Mouse (Mus musculus) midbrain, embryonic 12.5 days (tissue): ENCODE measurements around the gene Atf7ip. TPM values are rescaled to one million over a fixed set of nuclear protein-coding genes. Genes with fewer than 3 reads are reported as not detected.

Source experiments
- ATAC-seq: fragments of 200-750 bp; cut with Nextera tagmentation; 2 replicates; pipeline ENCODE4 v1.8.0; 2017; ENCODE audit warnings: low read depth, moderate TSS enrichment, moderate library complexity; ENCODE audit not compliant: low FRiP score
- H3K27ac ChIP-seq: fragments of 300-500 bp; sonication (generic); replicated peaks from 2 replicates; pipeline ENCODE4 v1.5.1; 2016; ENCODE audit warnings: mild to moderate bottlenecking
- H3K27me3 ChIP-seq: fragments of 300-500 bp; sonication (generic); 2 replicates; pipeline ENCODE4 v1.6.1; 2016; ENCODE audit warnings: mild to moderate bottlenecking
- H3K36me3 ChIP-seq: fragments of 300-500 bp; sonication (generic); 2 replicates; pipeline ENCODE4 v1.6.1; 2016
- H3K4me1 ChIP-seq: fragments of 300-500 bp; sonication (generic); 2 replicates; pipeline ENCODE4 v1.6.1; 2016
- H3K4me2 ChIP-seq: fragments of 300-500 bp; sonication (generic); replicated peaks from 2 replicates; pipeline ENCODE4 v1.6.1; 2016; ENCODE audit warnings: mild to moderate bottlenecking, moderate library complexity
- H3K4me3 ChIP-seq: fragments of 300-500 bp; sonication (generic); 2 replicates; pipeline ENCODE4 v1.5.1; 2016; ENCODE audit warnings: mild to moderate bottlenecking
- H3K9ac ChIP-seq: fragments of 300-500 bp; sonication (generic); replicated peaks from 2 replicates; pipeline ENCODE4 v1.6.1; 2016; ENCODE audit warnings: mild to moderate bottlenecking, moderate library complexity
- H3K9me3 ChIP-seq: fragments of 300-500 bp; sonication (generic); 2 replicates; pipeline ENCODE4 v1.6.1; 2016; ENCODE audit warnings: mild to moderate bottlenecking
- WGBS: fragments of 180-500 bp; shearing (Covaris S2); methylation state at CpG from one replicate; pipeline ENCODE4 v1.1.7; 2016; 5-methylcytosine and 5-hydroxymethylcytosine counted together
- polyA plus RNA-seq: library from polyadenylated mRNA; unstranded; fragments of >200 nt; fragmentation: Nextera tagmentation; extraction: Ambion mirVana; gene quantifications from 2 replicates; pipeline ENCODE4 v1.2.1, GENCODE M21; 2016

Atf7ip gene
- polyA plus RNA-seq, 1 experiment from 2014 or later = 61.4 TPM

- Histone ChIP-seq H3K27me3 (peaks cover 32% of the 10 kb centered on the region), H3K4me3 (no peak overlapping the region), H3K9me3 (no peaks in the 10 kb centered on the region), H3K36me3 (no peaks in the 10 kb centered on the region), H3K9ac (no peak overlapping the region), H3K4me1 (peaks cover 7% of the 10 kb centered on the region; the same call in 1 of the 2 replicates), H3K4me2 (no peak overlapping the region), H3K27ac (no peak overlapping the region)
- 90% methylated on average over 9 of the region's 9 CpGs for WGBS
- ATAC-seq = no peak
These were observed 153.3 kb downstream of the Atf7ip start for GRCm38 (mm10) chr6:136659226-136659625.

Other genes with a start within 250 kb of the Atf7ip start
- not detected in 2 replicates for gene Gm8994, start 178.6 kb upstream of the Atf7ip start, polyA plus RNA-seq
- gene E330021D16Rik, start 90.6 kb upstream of the Atf7ip start, polyA plus RNA-seq = not detected in 2 replicates
- 0.84 TPM in 2 replicates for gene Plbd1, start 155.8 kb downstream of the Atf7ip start, polyA plus RNA-seq